Mouse (Mus musculus) MEL (cell line): ENCODE results near the gene Pdcd4.

Source experiments
- CTCF ChIP-seq, 3 experiments: IDR thresholded peaks in 2 of 3; conservative IDR thresholded peaks in 1 of 3; 2 replicates each; pipeline ENCODE4 v1.5.1; 2011 to 2012; ENCODE audit warnings: low read length in 3 of 3, low read depth in 2 of 3, mild to moderate bottlenecking in 2 of 3, improper control_type of control experiment in 1 of 3, inconsistent platforms in 1 of 3, mixed read lengths in 1 of 3, moderate library complexity in 1 of 3; ENCODE audit not compliant: control insufficient read depth in 1 of 3, insufficient read depth in 1 of 3, poor library complexity in 1 of 3, severe bottlenecking in 1 of 3
- EP300 ChIP-seq, 2 experiments: IDR thresholded peaks; 2 replicates each; pipeline ENCODE4 v1.6.1; 2011; ENCODE audit warnings: improper control_type of control experiment in 2 of 2, low read length in 2 of 2, low read depth in 1 of 2, mild to moderate bottlenecking in 1 of 2
- GATA1 ChIP-seq: IDR thresholded peaks from 2 replicates; pipeline ENCODE4 v1.6.1; 2011; ENCODE audit warnings: low read depth, low read length, improper control_type of control experiment
- MAZ ChIP-seq: IDR thresholded peaks from 2 replicates; pipeline ENCODE4 v1.6.1; 2012; ENCODE audit warnings: low read depth, mild to moderate bottlenecking, inconsistent platforms, low read length, improper control_type of control experiment
- TAL1 ChIP-seq: IDR thresholded peaks from 2 replicates; pipeline ENCODE4 v1.6.1; 2012; ENCODE audit warnings: mild to moderate bottlenecking, inconsistent platforms, low read length, moderate library complexity, mixed read lengths
- UBTF ChIP-seq: IDR thresholded peaks from 2 replicates; pipeline ENCODE4 v1.6.1; 2012; ENCODE audit warnings: low read depth, mild to moderate bottlenecking, inconsistent platforms, low read length, improper control_type of control experiment, moderate library complexity, borderline replicate concordance; ENCODE audit not compliant: insufficient read depth

DNA sequence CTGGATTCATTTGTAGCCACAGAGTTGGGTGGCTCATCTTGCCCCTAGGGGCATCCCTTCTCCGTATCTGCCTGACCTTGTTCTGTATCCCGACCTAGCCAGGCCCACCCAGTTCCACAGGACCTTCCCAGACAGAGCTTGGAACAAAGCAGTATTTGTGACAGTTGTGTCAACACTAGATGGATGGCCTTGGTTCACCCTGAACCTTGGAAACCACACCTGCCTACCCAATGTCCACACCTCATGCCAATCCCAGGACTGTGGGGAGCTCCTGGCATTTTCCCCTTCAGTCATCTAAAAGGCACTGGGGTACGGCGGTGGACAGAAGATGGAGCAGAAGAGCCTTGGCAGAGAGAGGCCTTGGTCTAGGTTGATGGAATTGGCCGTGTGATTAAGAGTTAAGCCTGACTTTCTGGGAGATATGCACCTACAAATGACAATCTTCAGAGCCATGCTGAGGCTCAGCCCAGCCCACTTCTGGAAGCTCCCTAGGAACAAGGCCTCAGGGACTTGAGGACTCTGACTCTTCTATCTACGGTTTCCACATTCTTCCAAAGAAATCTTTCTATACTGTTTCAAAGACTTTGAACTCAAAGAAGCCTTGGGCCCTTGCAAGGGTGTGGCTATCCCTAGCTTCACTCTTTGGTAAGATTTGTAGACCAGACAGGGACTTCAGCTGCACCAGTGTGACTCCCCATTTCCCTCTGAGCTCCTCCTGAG, 18.9 kb upstream of the Pdcd4 start:
- no peak for TF ChIP-seq EP300 (IDR thresholded peaks at IDR 0.05; ENCODE audit: low read depth in 1 of 2, low read length in 2 of 2)
- no peak for TF ChIP-seq UBTF
- no peak for TF ChIP-seq CTCF (IDR thresholded peaks at IDR 0.05 in 2 of 3, conservative IDR thresholded peaks at IDR 0.05 in 1 of 3; ENCODE audit: control insufficient read depth in 1 of 3, insufficient read depth in 1 of 3, low read depth in 2 of 3, low read length in 3 of 3, poor library complexity in 1 of 3, severe bottlenecking in 1 of 3)
- TF ChIP-seq GATA1: no peak
- TF ChIP-seq TAL1: no peak
- no peak for TF ChIP-seq MAZ
